Mouse (Mus musculus) intestine, embryonic 14.5 days (tissue): Measurements from ENCODE around the gene Btbd9. TPM values are rescaled to one million over a fixed set of nuclear protein-coding genes. Genes with fewer than 3 reads are reported as not detected.

Experiments used
- ATAC-seq: fragments of 200-750 bp; cut with Nextera tagmentation; replicated peaks from 2 replicates; pipeline ENCODE4 v1.8.0; 2017; ENCODE audit warnings: low read depth, moderate number of reproducible peaks, moderate TSS enrichment, moderate library complexity; ENCODE audit not compliant: low FRiP score, low TSS enrichment
- DNase-seq: peaks from one replicate; pipeline ENCODE4 v3.0.0-alpha.2; 2018; ENCODE audit warnings: low spot score
- H3K27ac ChIP-seq: fragments of 300-500 bp; sonication (generic); 2 replicates; pipeline ENCODE4 v1.5.1; 2014; ENCODE audit warnings: low read depth, mild to moderate bottlenecking, control low read depth
- H3K27me3 ChIP-seq: fragments of 300-500 bp; sonication (generic); replicated peaks from 2 replicates; pipeline ENCODE4 v1.6.1; 2014; ENCODE audit warnings: low read length, control low read depth; ENCODE audit not compliant: control insufficient read depth, insufficient read depth
- H3K36me3 ChIP-seq: fragments of 300-500 bp; sonication (generic); 2 replicates; pipeline ENCODE4 v1.6.1; 2014; ENCODE audit warnings: low read length, control low read depth; ENCODE audit not compliant: control insufficient read depth, insufficient read depth
- H3K4me1 ChIP-seq: fragments of 300-500 bp; sonication (generic); replicated peaks from 2 replicates; pipeline ENCODE4 v1.6.1; 2014; ENCODE audit warnings: low read length, control low read depth, mixed read lengths; ENCODE audit not compliant: control insufficient read depth, insufficient read depth
- H3K4me2 ChIP-seq: fragments of 300-500 bp; sonication (generic); 2 replicates; pipeline ENCODE4 v1.6.1; 2014; ENCODE audit warnings: low read length
- H3K4me3 ChIP-seq: fragments of 300-500 bp; sonication (generic); 2 replicates; pipeline ENCODE4 v1.5.1; 2014; ENCODE audit warnings: low read depth, low read length, control low read depth, mixed read lengths
- H3K9ac ChIP-seq: fragments of 300-500 bp; sonication (generic); 2 replicates; pipeline ENCODE4 v1.6.1; 2014; ENCODE audit warnings: mild to moderate bottlenecking, low read length
- H3K9me3 ChIP-seq: fragments of 300-500 bp; sonication (generic); 2 replicates; pipeline ENCODE4 v1.6.1; 2016; ENCODE audit warnings: low read length, control low read depth; ENCODE audit not compliant: control insufficient read depth
- WGBS: fragments of 180-500 bp; shearing (Covaris S2); extraction: QIAGEN DNeasy Blood & Tissue Kit; methylation state at CpG from one replicate; pipeline ENCODE4 v1.1.7; 2014; 5-methylcytosine and 5-hydroxymethylcytosine counted together
- polyA plus RNA-seq: library from polyadenylated mRNA; unstranded; fragments of >200 nt; fragmentation: Nextera tagmentation; extraction: Ambion mirVana; gene quantifications from 2 replicates; pipeline ENCODE4 v1.2.1, GENCODE M21; 2014

The Btbd9 gene
- polyA plus RNA-seq, 1 experiment from 2014 or later, result 53.7 TPM

GRCm38 (mm10) chr17:30335746-30336145 lies 240.5 kb downstream of the Btbd9 start:
- no peak overlapping the region for H3K4me2 ChIP-seq
- no peak overlapping the region for H3K4me3 ChIP-seq
- no peak for ATAC-seq
- DNase-seq, result no peak
- no peak overlapping the region for H3K9ac ChIP-seq
- no peaks in the 10 kb centered on the region for H3K9me3 ChIP-seq
- no peaks in the 10 kb centered on the region for H3K4me1 ChIP-seq
- H3K27me3 ChIP-seq, result no peaks in the 10 kb centered on the region
- no peak overlapping the region for H3K27ac ChIP-seq
- no peaks in the 10 kb centered on the region for H3K36me3 ChIP-seq
- 52% methylated on average over 8 of the region's 8 CpGs for whole genome bisulfite sequencing

GRCm38 (mm10) chr17:30334257-30334656 lies 242.0 kb downstream of the Btbd9 start:
- Histone ChIP-seq H3K9me3 (no peaks in the 10 kb centered on the region), H3K4me3 (no peak overlapping the region), H3K9ac (no peak overlapping the region), H3K27ac (no peak overlapping the region), H3K27me3 (no peaks in the 10 kb centered on the region), H3K4me1 (no peaks in the 10 kb centered on the region), H3K36me3 (no peaks in the 10 kb centered on the region), H3K4me2 (no peak overlapping the region)
- ATAC-seq (no peak), DNase-seq (no peak)
- 91% methylated on average over 6 of the region's 6 CpGs for WGBS

GRCm38 (mm10) chr17:30333136-30333535 lies 243.2 kb downstream of the Btbd9 start:
- H3K27me3 ChIP-seq, result no peaks in the 10 kb centered on the region
- no peak overlapping the region for H3K9ac ChIP-seq
- H3K4me2 ChIP-seq, result no peak overlapping the region
- no peaks in the 10 kb centered on the region for H3K9me3 ChIP-seq
- H3K36me3 ChIP-seq, result no peaks in the 10 kb centered on the region
- DNase-seq, result no peak
- ATAC-seq, result no peak
- H3K4me1 ChIP-seq, result no peaks in the 10 kb centered on the region
- H3K27ac ChIP-seq, result no peak overlapping the region
- no peak overlapping the region for H3K4me3 ChIP-seq
- 76% methylated on average over 4 of the region's 4 CpGs for WGBS

- no peak overlapping the region for H3K9ac ChIP-seq
- no peaks in the 10 kb centered on the region for H3K4me1 ChIP-seq
- H3K9me3 ChIP-seq, result no peaks in the 10 kb centered on the region
- no peak for ATAC-seq
- no peaks in the 10 kb centered on the region for H3K27me3 ChIP-seq
- 72% methylated on average over 6 of the region's 6 CpGs for WGBS
- no peak overlapping the region for H3K4me2 ChIP-seq
- no peak overlapping the region for H3K27ac ChIP-seq
- H3K36me3 ChIP-seq, result no peaks in the 10 kb centered on the region
- DNase-seq, result no peak
- H3K4me3 ChIP-seq, result no peak overlapping the region
Observed at GRCm38 (mm10) chr17:30331380-30331779, 244.9 kb downstream of the Btbd9 start.

- Histone ChIP-seq H3K9me3 (no peaks in the 10 kb centered on the region), H3K4me3 (no peak overlapping the region), H3K4me1 (no peaks in the 10 kb centered on the region), H3K27ac (no peak overlapping the region), H3K9ac (no peak overlapping the region), H3K36me3 (no peaks in the 10 kb centered on the region), H3K27me3 (no peaks in the 10 kb centered on the region), H3K4me2 (no peak overlapping the region)
- 73% methylated on average over 2 of the region's 2 CpGs for WGBS
- DNase-seq (no peak), ATAC-seq (no peak)
Observed at GRCm38 (mm10) chr17:30329531-30329930, 246.8 kb downstream of the Btbd9 start.

GRCm38 (mm10) chr17:30328924-30329323 lies 247.4 kb downstream of the Btbd9 start:
- Histone ChIP-seq H3K4me3 (no peak overlapping the region), H3K4me1 (no peaks in the 10 kb centered on the region), H3K27me3 (no peaks in the 10 kb centered on the region), H3K4me2 (no peak overlapping the region), H3K36me3 (no peaks in the 10 kb centered on the region), H3K9ac (no peak overlapping the region), H3K27ac (no peak overlapping the region), H3K9me3 (no peaks in the 10 kb centered on the region)
- no peak for ATAC-seq
- WGBS, result 42% methylated on average over 5 of the region's 5 CpGs
- DNase-seq, result no peak

GRCm38 (mm10) chr17:30326906-30327305 lies 249.4 kb downstream of the Btbd9 start:
- Histone ChIP-seq H3K4me3 (no peak overlapping the region), H3K4me2 (no peak overlapping the region), H3K4me1 (no peaks in the 10 kb centered on the region), H3K36me3 (no peaks in the 10 kb centered on the region), H3K9ac (no peak overlapping the region), H3K9me3 (no peaks in the 10 kb centered on the region), H3K27me3 (no peaks in the 10 kb centered on the region), H3K27ac (no peak overlapping the region)
- DNase-seq (no peak), ATAC-seq (no peak)
- 90% methylated on average over 1 of the region's 1 CpGs for WGBS

GRCm38 (mm10) chr17:30320301-30320700 lies 256.0 kb downstream of the Btbd9 start:
- Histone ChIP-seq H3K27ac (no peak overlapping the region), H3K4me1 (no peaks in the 10 kb centered on the region), H3K27me3 (no peaks in the 10 kb centered on the region), H3K36me3 (no peaks in the 10 kb centered on the region), H3K4me3 (no peak overlapping the region), H3K9me3 (no peaks in the 10 kb centered on the region), H3K9ac (no peak overlapping the region), H3K4me2 (no peak overlapping the region)
- ATAC-seq (no peak), DNase-seq (no peak)
- 71% methylated on average over 1 of the region's 1 CpGs for WGBS

GRCm38 (mm10) chr17:30312688-30313087 lies 263.6 kb downstream of the Btbd9 start:
- ATAC-seq, result no peak
- no peak overlapping the region for H3K4me2 ChIP-seq

More at GRCm38 (mm10) chr17:30312688-30313087, 263.6 kb downstream of the Btbd9 start:
- H3K4me3 ChIP-seq, result no peak overlapping the region
- H3K9me3 ChIP-seq, result no peaks in the 10 kb centered on the region
- DNase-seq, result no peak
- no peak overlapping the region for H3K9ac ChIP-seq
- H3K27ac ChIP-seq, result no peak overlapping the region
- no peaks in the 10 kb centered on the region for H3K36me3 ChIP-seq
- WGBS, result 56% methylated on average over 4 of the region's 4 CpGs
- no peaks in the 10 kb centered on the region for H3K27me3 ChIP-seq
- peaks cover 4% of the 10 kb centered on the region; the same call in 1 of the 2 replicates for H3K4me1 ChIP-seq
